Mouse (Mus musculus) neural tube, embryonic 12.5 days (tissue): ENCODE measurements around the gene Rest. TPM values are rescaled to one million over a fixed set of nuclear protein-coding genes. Genes with fewer than 3 reads are reported as not detected.

Source experiments
- ATAC-seq: fragments of 200-750 bp; cut with Nextera tagmentation; 2 replicates; pipeline ENCODE4 v1.8.0; 2017; ENCODE audit warnings: low read depth, mild to moderate bottlenecking, moderate TSS enrichment, moderate library complexity; ENCODE audit not compliant: low FRiP score
- H3K27ac ChIP-seq: fragments of 300-500 bp; sonication (generic); 2 replicates; pipeline ENCODE4 v1.5.1; 2016
- H3K27me3 ChIP-seq: fragments of 300-500 bp; sonication (generic); replicated peaks from 2 replicates; pipeline ENCODE4 v1.6.1; 2016; ENCODE audit warnings: mild to moderate bottlenecking
- H3K36me3 ChIP-seq: fragments of 300-500 bp; sonication (generic); 2 replicates; pipeline ENCODE4 v1.6.1; 2016; ENCODE audit warnings: mild to moderate bottlenecking
- H3K4me1 ChIP-seq: fragments of 300-500 bp; sonication (generic); 2 replicates; pipeline ENCODE4 v1.6.1; 2016
- H3K4me2 ChIP-seq: fragments of 300-500 bp; sonication (generic); replicated peaks from 2 replicates; pipeline ENCODE4 v1.6.1; 2016; ENCODE audit warnings: mild to moderate bottlenecking
- H3K4me3 ChIP-seq: fragments of 300-500 bp; sonication (generic); 2 replicates; pipeline ENCODE4 v1.5.1; 2016
- H3K9ac ChIP-seq: fragments of 300-500 bp; sonication (generic); 2 replicates; pipeline ENCODE4 v1.6.1; 2016; ENCODE audit warnings: mild to moderate bottlenecking
- H3K9me3 ChIP-seq: fragments of 300-500 bp; sonication (generic); 2 replicates; pipeline ENCODE4 v1.6.1; 2016; ENCODE audit warnings: mild to moderate bottlenecking
- WGBS: fragments of 180-500 bp; shearing (Covaris S2); methylation state at CpG from one replicate; pipeline ENCODE4 v1.1.7; 2016; 5-methylcytosine and 5-hydroxymethylcytosine counted together
- microRNA-seq: library from miRNA; unstranded; fragments of <30 nt; microRNA quantifications from one replicate; pipeline ENCODE4, GENCODE M21; 2017
- polyA plus RNA-seq: library from polyadenylated mRNA; unstranded; fragments of >200 nt; fragmentation: Nextera tagmentation; extraction: Ambion mirVana; gene quantifications from 2 replicates; pipeline ENCODE4 v1.2.1, GENCODE M21; 2016

The Rest gene
- polyA plus RNA-seq, 1 experiment from 2014 or later = 18.9 TPM

- WGBS = 79% methylated on average over 5 of the region's 5 CpGs
- H3K36me3 ChIP-seq = peaks cover 85% of the 10 kb centered on the region
- no peak for ATAC-seq
Measured at GRCm38 (mm10) chr5:77330154-77330553, 64.9 kb downstream of the Rest start.

More at GRCm38 (mm10) chr5:77330154-77330553, 64.9 kb downstream of the Rest start:
- no peaks in the 10 kb centered on the region for H3K27me3 ChIP-seq
- H3K9ac ChIP-seq = no peak overlapping the region
- no peaks in the 10 kb centered on the region for H3K9me3 ChIP-seq
- no peak overlapping the region for H3K4me2 ChIP-seq
- H3K4me1 ChIP-seq = no peaks in the 10 kb centered on the region
- no peak overlapping the region for H3K27ac ChIP-seq
- no peak overlapping the region for H3K4me3 ChIP-seq

Small RNA genes within 50 kb of the gene (microRNA-seq; reads per million reads assigned to microRNA genes)
- not detected for gene Mir5098

Other genes starting within 250 kb of the Rest start
- gene Thegl, start 249.5 kb upstream of the Rest start, polyA plus RNA-seq = 0.30 TPM in 1 of 2 replicates, not detected in the other
- 3.6 and 3.8 TPM in 2 replicates for gene Hopx, start 150.4 kb upstream of the Rest start, polyA plus RNA-seq
- gene Spink2, start 54.0 kb upstream of the Rest start, polyA plus RNA-seq = 3.0 and 4.1 TPM in 2 replicates
- 37.6 and 38.6 TPM in 2 replicates for gene Noa1, start 44.6 kb downstream of the Rest start, polyA plus RNA-seq
- 83.5 and 89.9 TPM in 2 replicates for gene Polr2b, start 44.7 kb downstream of the Rest start, polyA plus RNA-seq
- gene Igfbp7, start 142.6 kb downstream of the Rest start, polyA plus RNA-seq = 38.5 and 41.7 TPM in 2 replicates